Mouse (Mus musculus): ENCODE data around the gene Dock2. TPM values are rescaled to one million over a fixed set of nuclear protein-coding genes. Genes with fewer than 3 reads are reported as not detected.

The Dock2 gene
- total and polyA plus RNA-seq, 3 experiments = 60.9 to 101 (median 77.9) TPM

DNA sequence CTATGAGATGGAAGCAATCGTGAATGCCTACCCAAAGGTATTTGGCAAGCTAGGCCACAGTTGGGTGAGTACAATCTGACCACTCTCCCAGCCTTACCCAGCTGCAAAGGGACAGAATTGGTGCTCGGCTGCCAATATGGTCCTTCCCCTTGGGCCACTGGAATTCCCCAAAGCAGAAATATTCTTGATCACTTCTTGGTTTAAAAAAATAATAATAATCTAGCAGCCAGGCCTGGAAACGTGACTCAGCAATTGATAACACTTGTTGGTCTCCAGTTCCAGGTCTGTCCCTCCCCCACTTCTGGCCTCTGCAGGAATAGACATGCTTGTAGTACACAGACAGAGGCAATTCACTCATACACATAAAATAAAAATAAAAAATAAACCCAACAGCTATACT is 56.2 kb downstream of the Dock2 start (continued):
- no peak for TF ChIP-seq ZKSCAN1 (IDR thresholded peaks at IDR 0.05; ENCODE audit: low read depth, low read length)

DNA sequence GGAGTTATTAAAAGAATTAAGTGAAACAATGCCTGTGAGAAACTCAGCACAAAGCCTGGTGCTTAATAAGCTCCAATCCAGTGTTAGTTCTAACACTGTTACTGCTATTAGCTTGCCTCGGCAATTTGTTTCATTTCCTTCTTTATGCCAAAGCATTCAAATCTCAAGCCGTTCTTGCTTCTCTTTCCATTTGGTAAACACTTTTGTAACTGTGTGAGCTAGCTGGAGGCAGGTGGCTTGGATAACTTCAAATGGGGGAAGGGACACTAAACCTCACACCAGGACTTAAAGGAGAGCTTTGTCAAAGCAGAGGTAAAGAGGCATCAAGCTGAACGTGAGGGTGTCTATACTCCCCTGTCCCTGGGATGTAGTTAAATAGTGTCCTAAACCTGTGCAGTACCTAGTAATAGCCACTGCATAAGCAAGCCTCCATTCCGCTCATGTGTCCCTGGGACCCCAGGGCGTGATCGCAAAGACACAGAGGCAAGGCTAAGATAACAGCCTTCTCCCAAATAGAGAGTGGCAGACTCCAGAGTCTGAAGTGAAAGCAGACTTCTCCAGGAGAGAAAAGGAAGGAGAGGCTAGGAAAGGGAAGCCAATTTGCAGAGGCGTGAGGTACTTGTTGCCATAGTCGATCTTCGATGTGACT is 56.9 kb downstream of the Dock2 start:
- Histone ChIP-seq H3K27me3 (ENCODE audit: control insufficient read depth in 1 of 2, insufficient read depth in 2 of 2, low read length in 2 of 2) (no peaks in the 10 kb centered on the region), H3K9ac (ENCODE audit: control insufficient read depth, low read depth, low read length, poor library complexity, severe bottlenecking) (no peak overlapping the region), H3K79me2 (ENCODE audit: control insufficient read depth, insufficient read depth, low read length, poor library complexity) (no peaks in the 10 kb centered on the region), H3K9me3 (replicated peaks; ENCODE audit: insufficient read depth, low read length) (no peaks in the 10 kb centered on the region), H3K4me1 (ENCODE audit: control insufficient read depth in 1 of 2, insufficient read depth in 2 of 2, low read length in 2 of 2) (peaks cover 10 to 18% of the 10 kb centered on the region in 2 experiments), H3K4me3 (ENCODE audit: control insufficient read depth in 1 of 2, insufficient read depth in 1 of 2, low read depth in 2 of 2, low read length in 2 of 2) (no peak overlapping the region), H3K27ac (ENCODE audit: control insufficient read depth, low read depth, low read length) (no peak overlapping the region; the same call in 1 of the 2 replicates), H3K36me3 (ENCODE audit: control insufficient read depth in 1 of 2, insufficient read depth in 2 of 2, low read length in 2 of 2) (peaks cover 17 to 35% of the 10 kb centered on the region in 2 experiments)
- TF ChIP-seq MAX (IDR thresholded peaks at IDR 0.05; ENCODE audit: low read length) = no peak
- no peak for TF ChIP-seq ETS1 (IDR thresholded peaks at IDR 0.05; ENCODE audit: low read depth, low read length)
- no peak for TF ChIP-seq ZNF384 (IDR thresholded peaks at IDR 0.05; ENCODE audit: low read depth, low read length)
- TF ChIP-seq MYB (IDR thresholded peaks at IDR 0.05; ENCODE audit: low read depth, low read length) = no peak
- TF ChIP-seq ZMIZ1 (IDR thresholded peaks at IDR 0.05; ENCODE audit: low read depth, low read length) = no peak
- TF ChIP-seq MYC (IDR thresholded peaks at IDR 0.05; ENCODE audit: low read depth, low read length) = no peak
- TF ChIP-seq HCFC1 (IDR thresholded peaks at IDR 0.05; ENCODE audit: low read depth, low read length) = no peak
- no peak for TF ChIP-seq JUND (IDR thresholded peaks at IDR 0.05; ENCODE audit: low read depth, low read length)
- TF ChIP-seq GATA1 (IDR thresholded peaks at IDR 0.05; ENCODE audit: low read depth, low read length) = no peak
- TF ChIP-seq POLR2A (IDR thresholded peaks at IDR 0.05; ENCODE audit: control insufficient read depth in 1 of 2, insufficient read depth in 1 of 2, low read depth in 1 of 2, low read length in 2 of 2, poor library complexity in 1 of 2) = no peak
- TF ChIP-seq SMC3 (IDR thresholded peaks at IDR 0.05; ENCODE audit: low read depth, low read length) = no peak
- TF ChIP-seq E2F4 (IDR thresholded peaks at IDR 0.05; ENCODE audit: borderline replicate concordance, low read depth, low read length) = no peak
- no peak for TF ChIP-seq MAZ (IDR thresholded peaks at IDR 0.05; ENCODE audit: low read depth, low read length)
- no peak for TF ChIP-seq KAT2A (conservative IDR thresholded peaks at IDR 0.05; ENCODE audit: low read depth, low read length)
- DNase-seq (ENCODE audit: low read depth, low spot score) = no peak

DNA sequence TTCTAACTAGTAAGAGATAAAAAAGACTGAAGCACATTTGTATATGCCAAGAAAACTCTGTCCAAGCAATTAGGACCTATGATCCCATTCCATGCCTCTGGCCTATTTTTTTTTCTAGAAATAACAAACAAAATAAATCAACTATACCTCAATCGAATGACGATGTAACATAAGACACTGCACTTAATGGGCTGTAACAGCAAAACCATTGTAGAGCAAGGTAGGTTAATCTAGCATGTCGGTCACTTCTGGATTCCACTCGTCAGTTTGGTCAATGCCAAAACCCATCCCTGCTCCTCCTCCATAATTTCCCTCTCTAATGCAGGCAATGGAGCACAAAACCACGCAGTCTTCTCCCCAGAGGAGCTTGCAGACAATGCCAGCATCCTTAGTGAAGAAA is 70.3 kb downstream of the Dock2 start:
- Histone ChIP-seq H3K9me3 (replicated peaks; ENCODE audit: insufficient read depth, low read length) (no peaks in the 10 kb centered on the region), H3K27ac (ENCODE audit: control insufficient read depth, low read depth, low read length) (no peak overlapping the region), H3K4me3 (ENCODE audit: control insufficient read depth in 1 of 2, insufficient read depth in 1 of 2, low read depth in 2 of 2, low read length in 2 of 2) (no peak overlapping the region), H3K4me1 (ENCODE audit: control insufficient read depth in 1 of 2, insufficient read depth in 2 of 2, low read length in 2 of 2) (no peaks in the 10 kb centered on the region), H3K9ac (ENCODE audit: control insufficient read depth, low read depth, low read length, poor library complexity, severe bottlenecking) (no peak overlapping the region), H3K79me2 (ENCODE audit: control insufficient read depth, insufficient read depth, low read length, poor library complexity) (no peaks in the 10 kb centered on the region), H3K36me3 (ENCODE audit: control insufficient read depth in 1 of 2, insufficient read depth in 2 of 2, low read length in 2 of 2) (peaks cover 0 to 34% of the 10 kb centered on the region in 2 experiments; a peak in 2 of 4 replicates), H3K27me3 (ENCODE audit: control insufficient read depth in 1 of 2, insufficient read depth in 2 of 2, low read length in 2 of 2) (no peaks in the 10 kb centered on the region)
- TF ChIP-seq NRF1 (IDR thresholded peaks at IDR 0.05; ENCODE audit: insufficient read depth, low read depth, low read length, poor library complexity, severe bottlenecking) = no peak
- no peak for TF ChIP-seq HCFC1 (IDR thresholded peaks at IDR 0.05; ENCODE audit: low read depth, low read length)
- no peak for TF ChIP-seq POLR2AphosphoS2 (IDR thresholded peaks at IDR 0.05; ENCODE audit: low read length)
- TF ChIP-seq MXI1 (IDR thresholded peaks at IDR 0.05; ENCODE audit: low read depth, low read length) = no peak
- TF ChIP-seq SIN3A (IDR thresholded peaks at IDR 0.05; ENCODE audit: low read length) = no peak
- no peak for TF ChIP-seq USF2 (IDR thresholded peaks at IDR 0.05; ENCODE audit: borderline replicate concordance in 1 of 2, insufficient read depth in 1 of 2, low read depth in 1 of 2, low read length in 2 of 2)
- TF ChIP-seq ELF1 (IDR thresholded peaks at IDR 0.05; ENCODE audit: low read depth, low read length) = no peak
- TF ChIP-seq SMC3 (IDR thresholded peaks at IDR 0.05; ENCODE audit: low read depth, low read length) = no peak
- no peak for TF ChIP-seq E2F4 (IDR thresholded peaks at IDR 0.05; ENCODE audit: borderline replicate concordance, low read depth, low read length)
- no peak for TF ChIP-seq BHLHE40 (IDR thresholded peaks at IDR 0.05; ENCODE audit: borderline replicate concordance, low read depth, low read length)
- no peak for TF ChIP-seq CTCF (IDR thresholded peaks at IDR 0.05 in 2 of 3, conservative IDR thresholded peaks at IDR 0.05 in 1 of 3; ENCODE audit: control insufficient read depth in 1 of 3, insufficient read depth in 1 of 3, low read depth in 2 of 3, low read length in 3 of 3, poor library complexity in 1 of 3, severe bottlenecking in 1 of 3)
- TF ChIP-seq RAD21 (IDR thresholded peaks at IDR 0.05; ENCODE audit: low read depth, low read length) = no peak
- DNase-seq (ENCODE audit: low read depth, low spot score) = no peak

Data from MEL (cell line).